Mouse (Mus musculus): ENCODE measurements around the gene Atn1. TPM values are rescaled to one million over a fixed set of nuclear protein-coding genes. Genes with fewer than 3 reads are reported as not detected.

Atn1 gene
- total RNA-seq, 2 experiments from 2014 or later: 1.2 to 25.7 TPM

DNA sequence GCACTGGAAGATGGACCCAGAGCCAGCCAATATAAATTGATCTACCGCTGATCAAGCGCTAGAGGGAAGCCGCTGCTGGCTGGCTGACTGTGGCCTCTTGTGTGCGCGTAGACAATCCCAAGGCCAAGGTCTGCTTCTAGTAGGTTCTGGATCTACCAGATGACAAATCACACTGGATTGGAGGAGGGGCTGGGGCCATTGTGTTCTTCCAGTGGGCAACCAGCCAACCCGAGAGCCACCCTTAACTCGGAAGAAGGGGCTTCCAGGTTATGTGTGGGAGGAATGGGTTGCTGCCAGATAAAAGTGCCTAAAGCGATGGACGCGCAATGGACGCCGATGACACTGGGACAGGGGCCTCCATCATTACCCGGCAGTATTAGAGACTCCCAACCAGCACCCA is 38.4 kb downstream of the Atn1 start:
- ATAC-seq (replicated peaks; ENCODE audit: poor library complexity): no peak

DNA sequence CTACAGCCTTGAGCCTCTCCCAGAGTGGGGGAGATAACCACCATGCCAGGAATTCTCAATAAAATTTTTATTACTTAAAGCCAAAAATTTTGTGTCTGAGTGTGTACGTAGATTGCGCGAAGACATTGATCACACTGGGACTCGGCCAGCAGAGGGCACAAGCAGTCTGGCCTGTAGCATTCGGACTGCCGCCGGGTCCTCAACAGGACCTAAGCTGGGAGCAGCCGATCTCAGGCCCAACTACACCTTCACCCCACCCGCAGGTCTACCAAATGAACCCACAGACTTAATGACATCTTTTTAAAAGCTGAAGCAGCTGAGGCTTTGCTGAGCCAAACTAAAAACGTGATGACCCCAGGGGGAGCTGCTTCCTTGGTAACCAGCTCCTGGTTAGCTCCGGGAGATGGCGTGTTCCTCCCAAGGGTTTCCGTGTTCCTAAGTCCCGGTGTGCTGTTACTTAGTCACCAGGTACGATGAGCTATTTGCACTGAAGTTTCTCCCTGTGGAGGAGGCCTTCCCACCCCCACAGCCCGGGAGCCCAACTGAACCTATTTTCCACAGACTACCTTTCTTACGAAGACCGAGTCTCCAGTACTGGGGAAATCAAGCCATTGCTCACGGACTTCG is 39.3 kb downstream of the Atn1 start:
- peak; percentile 40 for ATAC-seq (replicated peaks; ENCODE audit: poor library complexity)

DNA sequence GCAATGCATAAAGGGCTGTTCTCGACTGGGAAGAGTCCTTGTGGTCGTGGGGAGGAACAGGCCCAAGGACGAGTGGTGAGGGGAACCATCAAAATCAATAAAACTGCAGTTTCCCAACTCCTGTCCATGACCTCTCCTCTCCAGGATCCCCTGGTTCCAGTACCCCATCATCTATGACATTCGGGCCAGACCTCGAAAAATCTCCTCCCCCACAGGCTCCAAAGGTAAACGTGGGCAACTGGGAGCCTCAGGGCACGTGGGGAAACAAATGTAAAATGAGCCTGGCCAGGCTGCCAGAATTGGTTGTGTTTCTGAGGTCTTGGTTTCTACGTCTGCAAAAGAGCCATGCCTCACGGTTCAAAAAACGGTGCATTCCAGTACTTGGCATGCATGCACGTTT is 43.4 kb downstream of the Atn1 start:
- ATAC-seq (replicated peaks; ENCODE audit: poor library complexity): no peak

DNA sequence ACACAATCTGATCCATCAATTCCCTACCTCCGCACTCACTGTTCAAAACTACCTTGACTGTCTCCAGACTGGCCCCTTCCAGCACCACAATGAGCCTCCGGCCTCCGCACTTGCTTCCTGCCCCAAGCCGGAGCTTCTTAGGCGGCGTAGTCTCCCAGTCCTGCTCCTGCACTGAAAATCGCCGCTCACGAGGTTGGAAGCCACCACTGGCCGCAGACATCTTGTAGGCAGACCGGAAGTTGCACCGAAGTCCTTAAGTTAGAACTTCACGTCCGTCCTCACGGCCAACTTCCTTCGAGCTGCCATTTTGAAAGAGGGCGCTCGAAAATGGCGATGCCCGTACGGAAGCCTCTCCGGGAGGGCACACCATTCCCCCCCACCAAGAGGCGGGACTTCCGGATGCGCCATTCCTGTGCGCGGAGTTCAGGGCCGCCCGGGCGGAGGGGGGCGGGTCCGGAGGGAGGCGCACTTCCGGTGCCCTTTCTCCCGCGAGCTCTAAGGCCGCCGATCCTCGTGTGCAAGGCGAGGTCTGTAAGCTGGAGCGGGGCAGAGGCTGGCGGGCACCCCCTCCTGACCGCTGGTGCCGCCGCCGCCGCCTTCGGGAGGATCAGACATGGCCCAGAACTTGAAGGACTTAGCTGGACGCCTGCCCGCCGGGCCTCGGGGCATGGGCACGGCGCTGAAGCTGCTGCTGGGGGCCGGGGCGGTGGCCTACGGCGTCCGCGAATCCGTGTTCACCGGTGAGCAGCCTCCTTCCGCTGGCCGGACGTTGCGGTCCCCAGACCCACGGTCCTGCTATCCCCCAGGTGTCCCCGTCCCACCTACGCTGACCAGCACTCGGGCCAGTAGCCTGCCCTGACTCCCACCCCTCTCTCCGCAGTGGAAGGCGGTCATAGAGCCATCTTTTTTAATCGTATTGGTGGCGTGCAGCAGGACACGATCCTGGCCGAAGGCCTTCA is 44.2 kb downstream of the Atn1 start, which contains the start of the genes Emg1 and Phb2:
Emg1 (minus strand) TSS at position 355 of the 959 bp plus-strand sequence.
Phb2 (plus strand) TSS at position 513 of the 959 bp plus-strand sequence.
- ATAC-seq (replicated peaks; ENCODE audit: poor library complexity): peak; percentile 90

DNA sequence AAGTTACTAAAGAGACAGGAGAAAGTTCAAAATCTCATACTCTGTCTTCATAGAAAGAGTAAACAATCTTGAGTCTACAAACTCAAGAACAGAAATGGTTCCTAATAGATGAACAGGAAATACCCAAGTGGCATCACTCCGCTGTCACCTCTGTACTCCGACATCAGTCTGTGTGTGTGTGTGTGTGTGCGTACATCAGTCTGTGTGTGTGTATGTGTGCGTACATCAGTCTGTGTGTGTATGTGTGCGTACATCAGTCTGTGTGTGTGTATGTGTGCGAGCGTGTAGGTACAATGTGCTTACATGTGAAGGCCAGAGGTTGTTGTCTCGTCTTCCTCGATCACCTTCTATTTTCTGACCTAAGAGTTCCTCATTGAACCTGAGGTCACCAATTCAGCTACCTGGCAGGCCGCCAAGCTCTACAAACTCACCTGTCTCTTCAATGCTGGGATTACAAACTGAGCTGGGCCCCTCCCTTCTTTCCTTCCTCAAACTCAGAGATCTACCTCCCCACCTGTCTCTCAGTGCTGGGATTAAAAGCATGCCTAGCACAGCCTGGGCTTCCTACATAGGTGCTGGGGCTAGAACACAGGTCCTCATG is 47.9 kb downstream of the Atn1 start:
- no peak for ATAC-seq (replicated peaks; ENCODE audit: poor library complexity)

DNA sequence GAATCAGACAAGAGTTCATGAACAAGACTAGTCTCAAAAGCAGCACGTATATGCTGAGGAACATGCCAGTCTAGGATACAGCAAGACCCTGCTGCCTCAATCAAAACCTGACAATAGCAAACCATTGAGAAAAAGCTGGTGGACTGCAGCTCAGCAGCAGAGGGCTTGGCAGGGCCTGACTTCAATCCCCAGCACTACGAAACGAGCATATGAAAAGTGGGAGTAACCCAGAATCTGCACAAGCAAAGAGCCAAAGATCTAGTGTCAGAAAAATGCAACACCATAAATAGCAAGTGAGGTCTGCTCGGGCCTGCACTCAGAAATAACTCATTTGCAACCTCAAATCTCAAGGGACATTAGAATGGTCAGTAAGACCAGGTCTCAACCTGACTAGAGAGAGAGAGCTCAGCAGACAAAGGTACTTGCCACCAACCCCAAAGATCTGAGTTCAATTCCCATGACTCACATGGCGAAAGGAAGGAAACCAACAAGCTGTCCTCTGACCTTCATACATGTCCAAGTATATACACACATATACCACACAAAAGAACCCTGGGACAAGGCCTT is 50.2 kb downstream of the Atn1 start:
- ATAC-seq (replicated peaks; ENCODE audit: poor library complexity): no peak

DNA sequence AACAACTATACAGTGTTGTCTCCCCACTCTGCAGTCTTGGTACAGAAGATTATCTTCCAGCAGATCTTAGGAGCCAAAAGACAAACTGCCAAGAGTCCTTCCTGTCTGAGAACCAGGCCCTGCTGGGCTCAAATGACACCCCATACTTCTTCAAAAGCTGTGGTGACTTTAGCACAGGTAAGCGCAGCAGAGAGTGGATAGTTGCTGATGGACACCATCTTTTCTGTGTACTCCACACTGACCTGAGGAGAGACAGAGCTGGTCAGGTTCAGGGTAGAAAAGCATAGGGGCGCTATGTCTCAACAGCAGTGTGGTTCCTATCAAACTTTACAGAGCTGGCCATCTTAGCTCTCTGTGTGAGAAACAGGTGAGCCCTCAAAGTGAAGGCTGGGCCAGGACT is 51.9 kb downstream of the Atn1 start:
- no peak for ATAC-seq (replicated peaks; ENCODE audit: poor library complexity)

DNA sequence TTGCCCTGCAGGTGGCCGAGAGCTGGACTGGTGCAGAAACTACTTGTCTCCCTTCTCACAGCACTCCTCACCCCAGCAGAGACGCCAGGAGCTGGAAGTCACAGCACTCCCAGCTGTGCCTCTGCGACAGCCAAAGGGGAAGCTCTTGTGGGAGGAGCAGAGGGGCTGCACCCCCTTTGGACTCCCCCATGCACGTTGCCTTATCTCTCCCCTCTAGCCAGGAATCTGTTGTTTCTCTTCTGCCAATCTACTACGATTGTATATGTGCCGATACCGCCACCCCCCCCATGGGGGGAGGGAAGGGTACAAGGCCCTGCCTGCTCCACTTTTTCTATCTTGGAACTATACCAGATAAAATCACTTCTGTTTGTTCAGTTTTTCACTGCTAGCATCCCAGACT is 52.5 kb downstream of the Atn1 start:
- no peak for ATAC-seq (replicated peaks; ENCODE audit: poor library complexity)

DNA sequence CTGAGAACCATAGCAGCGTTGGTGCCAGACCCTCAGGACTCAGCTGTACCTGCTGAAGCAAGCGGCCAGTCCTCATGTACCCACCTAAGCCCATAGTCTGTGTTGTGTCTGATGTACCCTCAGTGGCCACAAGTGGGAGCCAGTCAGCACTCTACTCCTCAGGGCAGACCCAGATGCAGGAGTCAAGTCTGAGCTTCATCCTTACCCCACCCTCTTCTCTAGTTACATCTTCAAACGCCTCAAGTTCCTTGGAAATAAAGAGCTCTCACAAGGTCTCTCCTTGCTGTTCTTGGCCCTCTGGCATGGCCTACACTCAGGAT is 53.6 kb downstream of the Atn1 start:
- ATAC-seq (replicated peaks; ENCODE audit: poor library complexity): peak; percentile 92

DNA sequence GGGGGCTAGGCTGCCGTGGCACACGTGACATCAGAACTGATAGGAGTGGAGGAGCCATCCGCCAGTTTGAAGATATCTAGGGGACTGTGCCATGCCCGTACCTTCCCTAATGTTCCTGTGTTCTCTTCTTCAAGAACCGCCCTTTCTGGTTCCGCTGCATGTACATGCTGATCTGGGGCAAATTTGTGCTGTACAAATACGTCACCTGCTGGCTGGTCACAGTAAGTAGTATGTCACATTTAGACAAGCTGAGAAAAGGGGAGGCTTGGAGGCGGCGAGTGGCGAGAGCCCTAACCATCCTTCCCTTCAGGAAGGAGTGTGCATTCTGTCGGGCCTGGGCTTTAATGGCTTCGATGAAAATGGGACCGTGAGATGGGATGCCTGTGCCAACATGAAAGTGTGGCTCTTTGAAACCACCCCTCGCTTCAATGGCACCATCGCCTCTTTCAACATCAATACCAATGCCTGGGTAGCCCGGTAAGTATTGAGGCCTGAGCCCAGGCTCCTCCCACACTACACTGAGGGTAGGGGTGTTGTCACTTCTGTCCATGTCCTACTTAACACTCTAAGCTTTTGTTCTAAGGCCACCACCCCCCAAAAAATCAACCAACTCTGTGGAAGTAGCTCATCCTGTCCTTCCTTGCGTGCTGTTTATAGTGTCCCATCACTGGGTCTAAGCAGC is 54.1 kb downstream of the Atn1 start:
- 0 out of 2 replicates have a peak, but pooled peaks have one; percentile 18 for ATAC-seq (replicated peaks; ENCODE audit: poor library complexity)

DNA sequence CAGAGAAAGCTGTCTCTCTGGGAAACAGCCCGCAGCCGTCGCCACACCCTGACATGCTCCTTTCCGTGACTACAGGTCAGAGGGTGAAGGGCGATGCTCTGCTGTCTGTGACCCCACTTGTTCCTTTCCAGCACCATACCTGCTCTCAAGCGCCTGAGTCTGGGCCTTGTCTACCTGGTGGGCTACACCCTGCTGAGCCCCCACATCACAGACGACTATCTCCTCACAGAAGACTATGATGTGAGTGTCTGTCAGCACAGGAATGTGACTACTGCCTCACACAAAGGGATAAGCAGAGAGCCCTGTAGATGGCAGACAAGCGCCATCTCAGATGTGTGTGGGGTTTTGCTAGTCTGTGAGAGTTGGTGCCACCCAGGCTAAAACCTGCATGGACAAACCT is 55.0 kb downstream of the Atn1 start:
- ATAC-seq (replicated peaks; ENCODE audit: poor library complexity): peak; percentile 28; the same call in 1 of the 2 replicates

DNA sequence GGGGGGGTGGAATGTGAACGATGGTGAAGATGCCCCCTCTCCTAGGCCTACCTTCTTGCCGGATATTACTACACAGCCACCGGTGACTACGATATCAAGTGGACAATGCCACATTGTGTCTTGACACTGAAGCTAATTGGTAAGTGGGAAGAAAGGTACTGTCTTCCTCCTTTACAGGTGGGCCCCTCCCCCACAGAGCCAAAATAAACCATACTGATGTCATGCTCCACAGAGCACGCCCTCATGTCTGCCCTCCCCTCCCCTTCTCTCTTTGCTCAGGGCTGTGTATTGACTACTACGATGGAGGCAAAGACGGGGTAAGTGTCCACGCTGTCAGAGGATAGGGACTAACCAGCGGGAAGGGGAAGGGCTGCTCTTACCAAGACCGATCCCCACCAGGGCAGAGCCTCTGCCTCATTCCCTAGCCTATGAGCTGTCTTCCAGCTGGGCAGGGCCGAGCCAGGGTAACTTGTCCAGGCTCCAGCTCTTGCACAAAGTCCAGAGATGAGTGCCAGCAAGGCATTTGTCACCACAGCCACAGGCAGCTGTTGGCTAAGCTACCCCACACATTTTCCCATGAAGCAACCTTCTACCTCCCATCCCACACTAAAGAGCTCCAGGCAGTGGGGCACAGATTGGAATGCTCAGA is 56.2 kb downstream of the Atn1 start:
- ATAC-seq (replicated peaks; ENCODE audit: poor library complexity): no peak

DNA sequence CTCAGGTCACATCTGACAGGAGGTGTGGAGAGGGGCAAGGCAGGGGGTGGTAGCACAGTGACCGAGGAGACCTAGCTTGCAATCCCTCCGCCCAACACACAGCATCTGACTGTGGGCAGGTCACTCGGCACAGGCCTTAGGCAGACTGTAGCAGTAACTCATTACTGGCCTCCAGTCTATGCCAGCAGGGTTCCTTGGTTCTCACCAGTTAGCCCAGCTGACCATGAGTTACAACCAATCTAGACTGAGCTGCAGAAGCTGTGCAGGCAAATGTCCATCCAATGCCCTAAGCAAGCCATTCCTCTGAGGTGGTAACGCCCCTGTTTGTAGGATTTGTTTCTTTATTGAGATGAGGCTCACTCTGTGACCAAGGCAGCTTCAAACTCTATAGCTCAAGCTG is 57.0 kb downstream of the Atn1 start:
- no peak for ATAC-seq (replicated peaks; ENCODE audit: poor library complexity)

DNA sequence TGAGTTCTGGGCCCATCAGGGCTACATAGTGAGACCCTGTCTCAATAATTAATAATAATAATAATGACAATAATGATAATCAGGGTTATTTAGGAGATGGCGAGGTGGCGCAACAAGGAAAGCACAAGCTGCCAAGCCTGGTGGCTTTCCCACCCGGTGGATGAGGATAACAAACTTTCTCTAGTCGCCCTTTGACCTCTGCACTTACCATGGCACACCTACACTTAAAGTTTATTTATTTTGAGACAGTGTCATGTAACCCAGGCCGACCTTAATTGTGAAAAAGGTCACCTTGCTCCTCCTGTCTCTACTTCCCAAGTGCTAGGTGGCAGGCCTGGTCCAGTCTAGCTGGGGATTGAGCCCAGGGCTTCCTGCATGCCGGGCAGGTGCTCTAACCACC is 57.6 kb downstream of the Atn1 start:
- ATAC-seq (replicated peaks; ENCODE audit: poor library complexity): no peak

DNA sequence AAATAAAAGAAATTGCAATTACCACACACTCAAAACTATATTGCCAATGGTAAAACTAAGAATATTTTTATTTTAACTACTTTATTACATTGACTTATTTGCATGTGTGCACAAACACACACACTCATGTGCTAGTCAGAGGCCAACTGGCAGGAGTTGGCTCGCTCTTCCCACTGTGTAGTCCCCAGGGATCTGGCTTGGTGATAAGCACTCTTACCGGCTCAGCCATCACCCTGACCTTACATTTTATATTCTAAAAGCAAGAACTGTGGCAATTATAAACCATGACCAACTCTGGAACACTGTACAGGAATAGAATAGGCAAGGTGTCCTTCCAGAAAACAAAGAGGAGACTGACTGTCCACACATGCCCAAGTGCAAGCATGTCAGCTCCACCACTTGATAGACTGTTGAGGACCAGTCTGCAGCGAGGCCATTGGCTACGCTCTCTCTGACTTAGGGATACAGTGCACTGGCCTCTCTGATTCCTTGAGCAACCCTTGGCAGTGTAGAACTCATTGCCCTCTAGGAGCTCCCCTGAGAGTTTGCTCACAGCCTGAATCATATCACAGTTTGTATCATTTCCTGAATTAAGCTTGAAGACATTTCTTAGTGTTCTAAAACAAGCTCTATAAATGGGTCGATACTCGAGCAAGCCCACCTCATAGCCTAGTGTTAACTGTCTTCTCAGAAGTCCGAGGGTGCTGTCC is 59.7 kb downstream of the Atn1 start:
- no peak for ATAC-seq (replicated peaks; ENCODE audit: poor library complexity)

DNA sequence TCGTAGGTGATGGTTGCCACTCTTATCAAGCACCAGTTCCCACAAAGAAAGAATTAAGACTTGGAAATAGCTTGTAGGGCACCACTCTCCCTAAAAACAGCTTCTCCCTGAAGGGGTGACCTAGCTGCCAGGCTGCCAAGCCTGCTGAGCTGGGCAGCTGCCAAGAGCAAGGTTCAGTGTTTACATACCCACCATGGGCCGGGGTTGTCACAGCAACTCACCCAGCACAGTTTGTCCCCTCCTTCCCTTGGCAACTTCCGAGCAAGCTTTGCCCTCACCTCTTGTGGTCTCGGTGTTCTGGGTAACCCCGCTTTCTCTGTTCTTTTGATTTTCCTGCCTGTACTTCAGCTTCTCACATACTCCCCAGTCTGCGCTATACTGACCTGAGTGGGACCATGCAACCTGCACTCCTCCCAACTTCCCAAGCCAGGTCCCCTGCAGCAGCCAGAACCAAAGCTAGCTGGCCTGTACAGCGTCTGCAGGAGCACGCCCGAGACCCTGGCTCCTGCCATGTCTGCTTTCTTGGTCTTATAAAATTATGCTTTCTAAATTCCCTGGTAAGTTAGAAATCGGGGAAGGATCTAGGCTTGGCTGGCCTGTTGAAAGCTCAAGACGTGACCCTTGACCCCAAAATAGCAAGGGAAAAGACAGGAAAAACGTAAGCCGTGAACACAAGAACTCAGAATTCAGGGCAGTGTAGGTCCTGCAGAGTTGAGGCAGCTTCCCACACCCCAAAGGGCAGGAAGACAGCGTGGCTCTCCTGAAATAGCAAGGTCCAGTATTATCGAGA is 62.0 kb downstream of the Atn1 start:
- ATAC-seq (replicated peaks; ENCODE audit: poor library complexity): peak; percentile 83

DNA sequence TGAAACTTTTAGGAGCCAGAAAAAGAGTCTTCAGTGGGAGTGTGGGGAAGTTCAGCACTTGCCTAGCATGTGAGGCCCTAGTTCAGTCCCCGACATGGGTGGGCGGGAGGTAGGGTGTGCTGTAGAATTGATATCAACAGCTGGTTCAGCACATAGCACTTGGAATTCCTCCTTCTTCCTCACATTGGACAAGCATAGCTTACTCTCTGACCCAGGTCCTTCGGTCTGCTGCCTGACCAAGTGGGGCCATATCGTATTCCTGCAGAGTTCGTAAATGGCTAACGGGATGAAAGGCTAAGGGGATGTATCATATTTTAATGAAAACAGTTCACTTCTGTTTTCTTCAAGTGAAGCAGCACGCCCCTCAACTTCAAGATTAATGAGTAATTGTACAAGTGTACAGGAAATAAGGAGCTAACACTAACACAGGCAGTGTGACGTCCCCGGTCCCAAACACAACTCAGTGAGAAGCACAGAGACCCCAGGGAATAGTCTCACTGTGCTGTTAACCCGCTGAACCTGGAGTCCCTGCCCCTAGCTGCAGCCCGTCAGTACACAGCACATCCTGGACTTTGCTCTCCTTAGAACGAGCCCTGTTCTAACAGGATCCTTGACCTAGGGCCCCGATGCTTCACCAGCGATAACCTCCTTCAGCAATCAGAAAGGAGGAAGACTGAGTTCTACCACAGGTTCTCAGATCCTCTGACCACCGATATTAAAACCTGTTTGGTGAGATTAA is 62.9 kb downstream of the Atn1 start:
- ATAC-seq (replicated peaks; ENCODE audit: poor library complexity): no peak

All from megakaryocyte progenitor cell, adult 5-6 weeks (primary cell).